Mouse (Mus musculus) megakaryocyte, adult 5-6 weeks (primary cell): ENCODE measurements around the gene Gga1. TPM values are rescaled to one million over a fixed set of nuclear protein-coding genes. Genes with fewer than 3 reads are reported as not detected.
A peak's percentile ranks its signal among the peaks of the same experiment; 100 is the strongest.

Experiments
- ATAC-seq: 2 replicates; pipeline ENCODE4 v1.8.0; 2016; ENCODE audit warnings: mild to moderate bottlenecking, inconsistent platforms; ENCODE audit not compliant: poor library complexity, severe bottlenecking
- total RNA-seq, 2 experiments: library from RNA; stranded (forward) in 1 of 2; stranded (reverse) in 1 of 2; fragments of 153-499, 151-499 nt in 1 of 2; fragments of 221-1000, 200-1000 nt in 1 of 2; gene quantifications; 2 replicates each; pipeline versions ENCODE4 v1.2.3 to v1.2.4; 2015 to 2017

Gga1 gene
- total RNA-seq, 2 experiments from 2014 or later = 20.8 to 52.6 TPM

- ATAC-seq = no peak
Observed at GRCm38 (mm10) chr15:78930801-78931426, 53.9 kb downstream of the Gga1 start.

- peak; percentile 55 for ATAC-seq
Observed at GRCm38 (mm10) chr15:78931577-78931976, 54.6 kb downstream of the Gga1 start.

- peak; percentile 89 for ATAC-seq
Observed at GRCm38 (mm10) chr15:78934784-78935320, 57.9 kb downstream of the Gga1 start, which contains the start of gene Nol12. Gene Nol12, plus strand, starts transcription at chr15:78934933.

GRCm38 (mm10) chr15:78936403-78936802 is 59.4 kb downstream of the Gga1 start:
- ATAC-seq = no peak

- no peak for ATAC-seq
Observed at GRCm38 (mm10) chr15:78937311-78937710, 60.3 kb downstream of the Gga1 start.

- no peak for ATAC-seq
Observed at GRCm38 (mm10) chr15:78937963-78938362, 61.0 kb downstream of the Gga1 start.

- no peak for ATAC-seq
Observed at GRCm38 (mm10) chr15:78940325-78940724, 63.3 kb downstream of the Gga1 start.

- peak; percentile 65 for ATAC-seq
Observed at GRCm38 (mm10) chr15:78942663-78943062, 65.7 kb downstream of the Gga1 start.

Other genes starting within 250 kb of the Gga1 start
- 0.02 TPM in 1 of 2 replicates, not detected in the other for gene Elfn2, start 158.4 kb upstream of the Gga1 start, total RNA-seq (2015)
- not detected in 2 replicates for gene Elfn2, start 158.4 kb upstream of the Gga1 start, total RNA-seq (2017)
- 8.8 and 9.8 TPM in 2 replicates for gene Mfng, start 103.7 kb upstream of the Gga1 start, total RNA-seq (2015)
- gene Mfng, start 103.7 kb upstream of the Gga1 start, total RNA-seq (2017) = 5.7 and 5.8 TPM in 2 replicates
- gene Card10, start 74.1 kb upstream of the Gga1 start, total RNA-seq (2015) = 2.3 and 2.7 TPM in 2 replicates
- gene Card10, start 74.1 kb upstream of the Gga1 start, total RNA-seq (2017) = 0.92 and 1.1 TPM in 2 replicates
- gene Cdc42ep1, start 34.6 kb upstream of the Gga1 start, total RNA-seq (2015) = not detected in 2 replicates
- gene Cdc42ep1, start 34.6 kb upstream of the Gga1 start, total RNA-seq (2017) = 0.26 TPM in 1 of 2 replicates, not detected in the other
- not detected in 2 replicates for gene Lgals2, start 21.7 kb upstream of the Gga1 start, total RNA-seq (2015)
- 0.26 TPM in 1 of 2 replicates, not detected in the other for gene Lgals2, start 21.7 kb upstream of the Gga1 start, total RNA-seq (2017)
- gene Gm49510, start 22.5 kb downstream of the Gga1 start, total RNA-seq (2015) = not detected in 2 replicates
- 1.1 and 2.0 TPM in 2 replicates for gene Gm49510, start 22.5 kb downstream of the Gga1 start, total RNA-seq (2017)
- 46.5 and 53.3 TPM in 2 replicates for gene Sh3bp1, start 22.6 kb downstream of the Gga1 start, total RNA-seq (2015)
- gene Sh3bp1, start 22.6 kb downstream of the Gga1 start, total RNA-seq (2017) = 34.0 and 38.2 TPM in 2 replicates
- gene Pdxp, start 36.7 kb downstream of the Gga1 start, total RNA-seq (2015) = 3.5 and 5.1 TPM in 2 replicates
- gene Pdxp, start 36.7 kb downstream of the Gga1 start, total RNA-seq (2017) = 2.1 and 2.6 TPM in 2 replicates
- gene Lgals1, start 49.5 kb downstream of the Gga1 start, total RNA-seq (2015) = 851 and 870 TPM in 2 replicates
- gene Lgals1, start 49.5 kb downstream of the Gga1 start, total RNA-seq (2017) = 1,185 and 1,205 TPM in 2 replicates
- gene Nol12, start 57.7 kb downstream of the Gga1 start, total RNA-seq (2015) = 28.2 and 32.4 TPM in 2 replicates
- 12.6 and 16.0 TPM in 2 replicates for gene Nol12, start 57.7 kb downstream of the Gga1 start, total RNA-seq (2017)
- gene Triobp, start 70.5 kb downstream of the Gga1 start, total RNA-seq (2015) = 99.4 and 106 TPM in 2 replicates
- 36.6 and 41.5 TPM in 2 replicates for gene Triobp, start 70.5 kb downstream of the Gga1 start, total RNA-seq (2017)
- 47.9 and 51.3 TPM in 2 replicates for gene H1f0, start 151.3 kb downstream of the Gga1 start, total RNA-seq (2015)
- gene H1f0, start 151.3 kb downstream of the Gga1 start, total RNA-seq (2017) = 87.2 and 90.0 TPM in 2 replicates
- not detected in 2 replicates for gene Galr3, start 164.7 kb downstream of the Gga1 start, total RNA-seq (2015)
- gene Galr3, start 164.7 kb downstream of the Gga1 start, total RNA-seq (2017) = not detected in 2 replicates
- 13.5 and 14.3 TPM in 2 replicates for gene Ankrd54, start 185.7 kb downstream of the Gga1 start, total RNA-seq (2015)
- 10.3 and 11.2 TPM in 2 replicates for gene Ankrd54, start 185.7 kb downstream of the Gga1 start, total RNA-seq (2017)
- gene Eif3l, start 198.0 kb downstream of the Gga1 start, total RNA-seq (2015) = 110 and 116 TPM in 2 replicates
- gene Eif3l, start 198.0 kb downstream of the Gga1 start, total RNA-seq (2017) = 153 and 155 TPM in 2 replicates
- gene Micall1, start 231.7 kb downstream of the Gga1 start, total RNA-seq (2015) = 4.4 and 6.1 TPM in 2 replicates
- 3.6 and 6.3 TPM in 2 replicates for gene Micall1, start 231.7 kb downstream of the Gga1 start, total RNA-seq (2017)